Mouse (Mus musculus): Measurements from ENCODE around the gene Adh1. TPM values are rescaled to one million over a fixed set of nuclear protein-coding genes. Genes with fewer than 3 reads are reported as not detected.

The Adh1 gene
- polyA plus RNA-seq, 1 experiment: 25.1 TPM

DNA sequence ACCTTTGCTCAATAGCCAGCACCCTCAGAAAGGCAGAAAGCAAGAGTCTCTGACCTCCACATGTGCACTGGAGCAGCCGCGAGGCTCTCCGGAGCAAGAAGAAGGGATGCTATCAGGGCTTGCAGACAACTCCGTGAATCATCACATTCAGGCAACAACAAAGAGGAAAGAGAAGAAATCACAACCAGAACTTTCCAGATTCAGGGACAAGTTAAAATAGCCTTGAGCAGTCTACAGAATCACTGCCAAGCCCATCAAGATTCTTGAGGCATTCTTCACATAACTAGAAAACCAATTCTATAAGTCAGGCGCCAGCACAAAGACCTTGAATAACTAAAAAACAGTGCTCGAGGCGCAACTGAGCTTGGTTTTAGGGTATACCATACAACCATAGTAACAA, 12.3 kb downstream of the Adh1 start:
- no peak for DNase-seq (ENCODE audit: low read depth, low spot score)
- WGBS: 90% methylated on average over 7 of the region's 7 CpGs

- no peak for DNase-seq (ENCODE audit: low read depth, low spot score)
- WGBS: 49% methylated on average over 3 of the region's 3 CpGs
These were observed 14.3 kb downstream of the Adh1 start for GRCm38 (mm10) chr3:138275100-138275499.

GRCm38 (mm10) chr3:138282556-138282955, 21.8 kb downstream of the Adh1 start:
- DNase-seq (ENCODE audit: low read depth, low spot score): no peak
- WGBS: 94% methylated on average over 9 of the region's 9 CpGs

- WGBS: 70% methylated on average over 1 of the region's 1 CpGs
- DNase-seq (ENCODE audit: low read depth, low spot score): no peak
These were observed 23.0 kb downstream of the Adh1 start for GRCm38 (mm10) chr3:138283831-138284230.

DNA sequence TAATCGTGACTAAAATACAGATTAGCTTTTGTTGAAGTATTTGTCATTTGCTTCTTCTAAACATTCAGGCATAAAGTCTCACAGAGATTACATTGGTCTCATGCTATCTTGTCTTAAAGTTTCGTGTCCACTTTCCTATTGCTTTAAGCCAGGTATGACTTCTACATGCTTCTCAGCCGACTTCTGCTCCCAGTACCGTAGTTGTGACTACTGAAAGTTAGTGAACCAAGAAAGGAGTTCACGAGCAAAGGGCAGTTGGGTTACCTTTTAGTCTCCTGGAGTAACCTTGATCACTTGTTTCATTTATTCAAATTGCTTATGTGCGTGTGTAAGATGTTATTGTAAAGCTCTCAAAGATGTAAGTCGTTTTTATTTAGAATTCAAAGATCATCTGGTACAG, 25.2 kb downstream of the Adh1 start:
- no peak for DNase-seq (ENCODE audit: low read depth, low spot score)
- 88% methylated on average over 7 of the region's 7 CpGs for WGBS

DNA sequence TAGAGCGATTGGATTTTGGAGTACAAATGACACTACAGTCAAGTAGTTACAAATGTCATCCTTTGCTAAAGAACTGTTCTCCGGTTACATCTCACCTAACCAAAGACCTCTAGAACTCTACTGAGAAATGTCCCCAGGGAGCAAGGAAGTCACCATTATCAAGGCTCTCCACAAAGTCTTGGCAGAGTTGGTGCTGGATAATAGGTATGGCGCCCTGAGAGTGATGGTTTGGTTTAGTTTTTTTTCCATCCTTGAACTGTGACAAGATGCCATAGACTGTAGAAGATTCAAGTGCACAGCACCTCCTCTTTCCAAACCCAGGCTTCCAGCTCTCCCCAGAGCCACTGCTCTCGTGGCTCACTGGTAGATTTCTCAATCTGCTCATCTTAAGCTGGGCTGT, 26.9 kb downstream of the Adh1 start:
- DNase-seq (ENCODE audit: low read depth, low spot score): no peak
- WGBS: 85% methylated on average over 4 of the region's 4 CpGs

DNA sequence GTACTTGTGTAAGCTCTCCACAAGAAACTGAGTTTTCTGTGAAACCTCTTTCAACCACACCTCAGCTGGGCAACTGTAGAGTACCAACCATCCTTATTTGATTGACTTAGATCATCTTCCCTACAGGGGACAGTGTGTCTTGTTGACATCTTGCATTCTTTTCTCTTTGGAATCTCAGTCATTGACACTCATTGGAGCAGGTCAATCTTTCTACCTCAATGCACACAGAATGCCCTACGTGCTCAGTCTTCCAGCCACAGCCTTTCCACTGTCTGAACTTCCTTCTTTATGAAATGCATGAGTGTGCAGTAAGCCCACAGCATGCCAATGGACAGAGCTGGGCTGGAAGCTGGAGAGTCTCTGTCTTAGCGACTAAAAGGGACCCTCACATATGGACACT, 29.9 kb downstream of the Adh1 start:
- 86% methylated on average over 2 of the region's 2 CpGs for WGBS
- no peak for DNase-seq (ENCODE audit: low read depth, low spot score)

DNA sequence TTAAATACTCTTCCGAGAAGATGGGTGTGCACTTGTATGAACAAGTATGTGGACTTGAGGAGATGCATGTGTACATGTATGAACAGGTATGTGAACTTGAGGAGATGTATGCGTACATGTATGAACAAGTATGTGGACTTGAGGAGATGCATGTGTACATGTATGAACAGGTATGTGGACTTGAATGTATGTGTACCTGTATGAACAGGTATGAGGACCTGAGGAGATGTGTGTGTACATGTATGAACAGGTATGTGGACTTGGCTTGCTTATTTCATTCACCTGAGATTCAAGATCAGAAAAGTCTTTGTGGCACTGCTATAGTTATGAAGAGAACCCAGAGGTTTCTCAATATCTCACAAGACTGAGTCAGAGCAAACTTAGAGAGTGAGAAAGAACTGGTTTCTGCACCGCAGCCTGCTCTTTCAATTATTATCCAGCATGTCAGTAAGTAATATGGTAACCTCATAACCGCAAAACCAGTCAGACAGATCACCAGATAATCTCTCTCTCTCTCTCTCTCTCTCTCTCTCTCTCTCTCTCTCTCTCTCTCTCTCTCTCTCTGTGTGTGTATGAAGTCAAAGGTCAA, 30.8 kb downstream of the Adh1 start:
- DNase-seq (ENCODE audit: low read depth, low spot score): no peak
- 90% methylated on average over 4 of the region's 4 CpGs for WGBS

- no peak for DNase-seq (ENCODE audit: low read depth, low spot score)
- WGBS: 63% methylated on average over 7 of the region's 7 CpGs
These were observed 32.6 kb downstream of the Adh1 start for GRCm38 (mm10) chr3:138293298-138293895.

GRCm38 (mm10) chr3:138300130-138300529, 39.3 kb downstream of the Adh1 start:
- DNase-seq (ENCODE audit: low read depth, low spot score): no peak
- WGBS: 88% methylated on average over 9 of the region's 9 CpGs

- 80% methylated on average over 4 of the region's 4 CpGs for WGBS
- no peak for DNase-seq (ENCODE audit: low read depth, low spot score)
These were observed 41.9 kb downstream of the Adh1 start for GRCm38 (mm10) chr3:138302676-138303075.

- DNase-seq (ENCODE audit: low read depth, low spot score): no peak
- WGBS: 42% methylated on average over 6 of the region's 6 CpGs
These were observed 43.1 kb downstream of the Adh1 start for GRCm38 (mm10) chr3:138303771-138304488.

GRCm38 (mm10) chr3:138304489-138304871, 43.7 kb downstream of the Adh1 start:
- DNase-seq (ENCODE audit: low read depth, low spot score): no peak
- WGBS: 38% methylated on average over 4 of the region's 4 CpGs

DNA sequence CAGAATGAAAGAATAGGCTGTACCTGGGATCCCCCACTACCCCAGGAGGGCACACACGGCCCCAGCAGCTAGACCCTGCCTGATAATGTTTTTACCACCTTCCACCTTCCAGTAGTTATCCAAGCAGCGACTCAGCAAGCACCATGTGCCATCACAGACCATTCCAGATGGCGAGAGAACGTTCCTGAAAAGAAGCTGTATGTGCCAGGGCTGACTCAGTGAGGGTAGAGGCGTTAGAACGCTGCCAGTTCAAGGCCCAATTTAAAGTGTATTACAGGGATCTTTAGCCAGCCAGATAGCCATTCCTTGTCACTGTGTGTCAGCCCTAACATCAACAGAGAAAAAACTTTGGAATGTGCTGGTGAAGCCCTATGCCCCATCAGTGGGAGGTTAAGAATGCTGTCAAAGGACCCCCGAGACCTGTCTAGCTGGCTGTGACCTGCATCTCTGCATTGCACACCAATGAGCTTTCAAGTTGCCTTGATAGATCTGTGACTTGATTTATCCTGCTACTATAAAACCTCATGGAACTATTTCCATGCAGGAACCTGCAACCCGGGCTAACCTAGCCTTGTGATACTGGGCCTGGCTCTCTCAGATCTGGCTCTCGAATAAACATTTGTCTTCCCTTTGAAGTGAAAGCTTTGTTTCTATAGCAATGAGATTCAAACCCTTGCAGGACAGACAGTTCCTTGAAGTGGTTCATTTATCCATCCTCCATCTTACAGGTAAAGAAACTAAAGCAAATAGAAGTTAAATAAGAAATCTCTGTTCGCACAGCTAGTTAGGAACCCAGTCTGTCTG, 44.9 kb downstream of the Adh1 start:
- WGBS: 51% methylated on average over 10 of the region's 10 CpGs
- no peak for DNase-seq (ENCODE audit: low read depth, low spot score)

DNA sequence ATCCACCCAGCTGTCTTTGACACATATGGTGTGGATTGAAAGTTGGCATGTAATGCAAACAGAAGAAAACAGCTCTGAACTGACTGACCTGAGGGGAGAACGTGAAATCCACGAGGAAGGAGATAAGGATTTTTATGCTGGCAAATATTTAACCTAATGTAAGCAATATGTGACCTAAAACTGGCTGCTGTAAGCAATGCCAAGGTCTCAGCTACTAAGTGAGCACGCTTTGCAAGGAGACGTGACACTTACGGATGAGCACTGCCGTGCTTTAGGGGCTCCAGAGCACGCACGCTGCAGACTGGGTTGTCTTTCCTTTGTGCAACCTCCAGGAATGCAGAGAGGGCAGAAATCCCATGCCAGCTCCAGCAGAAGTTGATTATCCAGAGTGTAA, 45.5 kb downstream of the Adh1 start:
- WGBS: 11% methylated on average over 8 of the region's 8 CpGs
- DNase-seq (ENCODE audit: low read depth, low spot score): no peak

DNA sequence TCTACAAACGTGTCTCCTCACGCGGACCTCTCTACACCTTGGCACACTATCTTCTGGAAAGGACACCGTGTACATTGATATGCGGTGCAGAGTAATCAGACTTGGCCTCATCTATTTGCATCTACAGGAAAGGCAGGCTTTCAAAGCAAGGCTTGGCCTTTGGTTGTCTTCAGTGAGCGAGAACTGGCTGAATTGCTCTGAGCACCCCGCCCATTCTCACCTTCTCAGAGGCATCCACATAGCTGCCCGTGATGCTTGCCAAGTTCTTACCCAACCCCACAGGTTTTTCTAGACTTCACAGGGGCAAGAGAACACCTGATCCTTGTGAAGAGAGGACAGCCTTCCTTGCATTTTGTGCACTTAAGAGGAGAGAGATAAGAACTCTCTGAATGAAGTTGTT, 49.1 kb downstream of the Adh1 start:
- DNase-seq (ENCODE audit: low read depth, low spot score): no peak
- 34% methylated on average over 8 of the region's 8 CpGs for WGBS

- WGBS: 75% methylated on average over 6 of the region's 6 CpGs
- DNase-seq (ENCODE audit: low read depth, low spot score): no peak
These were observed 50.2 kb downstream of the Adh1 start for GRCm38 (mm10) chr3:138311015-138311414.

GRCm38 (mm10) chr3:138312965-138313364, 52.2 kb downstream of the Adh1 start, which contains the start of gene Adh6a:
Gene Adh6a, plus strand, starts transcription at chr3:138313286.
- no peak for DNase-seq (ENCODE audit: low read depth, low spot score)
- 33% methylated on average over 5 of the region's 5 CpGs for WGBS

DNA sequence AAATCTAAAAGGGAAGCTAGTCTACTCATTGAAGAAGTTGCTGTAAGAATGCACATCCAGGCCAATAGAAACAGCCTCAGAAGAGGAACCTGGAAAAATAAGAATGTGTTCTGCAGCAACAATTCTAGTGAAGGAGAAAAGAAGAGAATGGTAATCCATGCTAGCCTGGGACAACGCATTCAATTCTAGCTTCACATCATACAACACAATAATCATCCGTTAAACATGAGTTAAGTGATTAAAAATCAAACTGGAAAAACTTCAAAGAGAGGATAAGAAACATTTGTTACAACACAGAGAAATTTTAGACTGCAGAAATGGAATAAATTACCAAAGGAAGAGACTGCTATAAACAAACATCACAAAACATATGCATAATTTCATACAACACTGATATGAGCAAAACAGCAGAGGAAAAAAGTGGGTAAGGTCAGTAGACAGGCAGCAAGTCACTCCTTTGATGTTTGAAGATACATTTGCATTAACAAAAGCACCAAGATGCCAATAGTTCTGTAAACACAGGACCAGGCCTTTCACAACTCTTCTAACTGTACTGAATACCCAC, 56.2 kb downstream of the Adh1 start:
- WGBS: 86% methylated on average over 2 of the region's 2 CpGs
- DNase-seq (ENCODE audit: low read depth, low spot score): no peak

DNA sequence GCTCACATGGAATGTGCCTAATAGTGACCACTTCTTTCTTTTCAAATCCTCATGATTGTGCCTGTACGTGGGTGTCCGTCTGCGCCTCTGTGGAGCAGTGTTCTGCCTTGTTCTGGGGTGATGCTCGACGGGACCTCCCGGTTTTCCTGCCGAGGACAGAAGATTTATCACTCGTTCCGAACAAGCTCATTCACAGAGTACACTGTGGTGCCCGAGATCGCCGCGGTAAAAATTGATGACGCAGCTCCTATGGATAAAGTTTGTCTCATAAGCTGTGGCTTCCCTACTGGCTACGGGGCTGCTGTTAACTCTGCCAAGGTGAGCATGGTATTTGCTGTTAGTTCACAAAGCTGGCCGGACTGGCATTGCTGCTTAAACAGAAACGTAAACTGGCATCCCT, 64.2 kb downstream of the Adh1 start:
- DNase-seq (ENCODE audit: low read depth, low spot score): no peak
- 93% methylated on average over 17 of the region's 17 CpGs for WGBS

All from large intestine, adult 2 months (tissue).